Mouse (Mus musculus): ENCODE measurements at regions not wholly inside any gene's neighbourhood (a gene's known extent, or its start where the extent isn't known, plus 50 kb on each side); places are given as distances from the start of the nearest gene placed in this dataset.

- peaks cover 35% of the 10 kb centered on the region for H3K27me3 ChIP-seq (ENCODE audit: control insufficient read depth, insufficient read depth, low read length)
- peak overlapping the region; percentile 33; the same call in 1 of the 2 replicates for H3K9ac ChIP-seq (ENCODE audit: low read length)
- ATAC-seq (replicated peaks; ENCODE audit: low FRiP score): peak; percentile 60
- H3K4me1 ChIP-seq (replicated peaks; ENCODE audit: control insufficient read depth, insufficient read depth, low read length): peaks cover 10% of the 10 kb centered on the region; the same call in 1 of the 2 replicates
- H3K36me3 ChIP-seq (ENCODE audit: control insufficient read depth, insufficient read depth, low read length): no peaks in the 10 kb centered on the region
- H3K4me3 ChIP-seq (ENCODE audit: low read depth, low read length): peak overlapping the region; percentile 30
- no peak overlapping the region for H3K27ac ChIP-seq (ENCODE audit: low read depth, low read length)
- WGBS: under 1% methylated on average over 22 of the region's 22 CpGs
- peak overlapping the region; percentile 66 for H3K4me2 ChIP-seq (ENCODE audit: low read depth, low read length, severe bottlenecking)
- H3K9me3 ChIP-seq (ENCODE audit: control insufficient read depth, low read length): no peaks in the 10 kb centered on the region
- peak; percentile 68 for DNase-seq (ENCODE audit: low spot score)
Observed at GRCm38 (mm10) chr13:116711148-116711865, 314.0 kb downstream of the Parp8 start.

GRCm38 (mm10) chr13:116709671-116710070 lies 315.7 kb downstream of the Parp8 start:
- Histone ChIP-seq H3K9me3 (ENCODE audit: control insufficient read depth, low read length) (no peaks in the 10 kb centered on the region), H3K4me3 (ENCODE audit: low read depth, low read length) (no peak overlapping the region), H3K27me3 (ENCODE audit: control insufficient read depth, insufficient read depth, low read length) (peaks cover 39% of the 10 kb centered on the region), H3K36me3 (ENCODE audit: control insufficient read depth, insufficient read depth, low read length) (no peaks in the 10 kb centered on the region), H3K4me1 (replicated peaks; ENCODE audit: control insufficient read depth, insufficient read depth, low read length) (peaks cover 10% of the 10 kb centered on the region; the same call in 1 of the 2 replicates), H3K9ac (ENCODE audit: low read length) (no peak overlapping the region), H3K27ac (ENCODE audit: low read depth, low read length) (no peak overlapping the region), H3K4me2 (ENCODE audit: low read depth, low read length, severe bottlenecking) (no peak overlapping the region)
- DNase-seq (ENCODE audit: low spot score) (no peak), ATAC-seq (replicated peaks; ENCODE audit: low FRiP score) (no peak)
- WGBS: 11% methylated on average over 6 of the region's 7 CpGs

GRCm38 (mm10) chr13:116708846-116709245 lies 316.5 kb downstream of the Parp8 start:
- H3K9ac ChIP-seq (ENCODE audit: low read length): peak overlapping the region; percentile 39; the same call in 1 of the 2 replicates
- peak overlapping the region; percentile 17 for H3K4me3 ChIP-seq (ENCODE audit: low read depth, low read length)
- H3K9me3 ChIP-seq (ENCODE audit: control insufficient read depth, low read length): no peaks in the 10 kb centered on the region
- peak overlapping the region; percentile 48 for H3K4me2 ChIP-seq (ENCODE audit: low read depth, low read length, severe bottlenecking)
- H3K36me3 ChIP-seq (ENCODE audit: control insufficient read depth, insufficient read depth, low read length): no peaks in the 10 kb centered on the region
- WGBS: under 1% methylated on average over 15 of the region's 16 CpGs
- peak; percentile 59 for DNase-seq (ENCODE audit: low spot score)
- H3K27me3 ChIP-seq (ENCODE audit: control insufficient read depth, insufficient read depth, low read length): peaks cover 39% of the 10 kb centered on the region
- H3K27ac ChIP-seq (ENCODE audit: low read depth, low read length): peak overlapping the region; percentile 34; the same call in 1 of the 2 replicates
- ATAC-seq (replicated peaks; ENCODE audit: low FRiP score): no peak
- H3K4me1 ChIP-seq (replicated peaks; ENCODE audit: control insufficient read depth, insufficient read depth, low read length): peaks cover 10% of the 10 kb centered on the region; the same call in 1 of the 2 replicates

GRCm38 (mm10) chr13:116708456-116708780 lies 316.9 kb downstream of the Parp8 start:
- no peak overlapping the region for H3K9ac ChIP-seq (ENCODE audit: low read length)

GRCm38 (mm10) chr13:116707621-116708455 lies 317.5 kb downstream of the Parp8 start:
- Histone ChIP-seq H3K27me3 (ENCODE audit: control insufficient read depth, insufficient read depth, low read length) (peaks cover 33% of the 10 kb centered on the region; the same call in 1 of the 2 replicates), H3K9ac (ENCODE audit: low read length) (peak overlapping the region; percentile 48), H3K4me3 (ENCODE audit: low read depth, low read length) (peak overlapping the region; percentile 17), H3K27ac (ENCODE audit: low read depth, low read length) (peak overlapping the region; percentile 27; the same call in 1 of the 2 replicates), H3K4me1 (replicated peaks; ENCODE audit: control insufficient read depth, insufficient read depth, low read length) (peaks cover 10% of the 10 kb centered on the region; the same call in 1 of the 2 replicates), H3K9me3 (ENCODE audit: control insufficient read depth, low read length) (no peaks in the 10 kb centered on the region), H3K36me3 (ENCODE audit: control insufficient read depth, insufficient read depth, low read length) (no peaks in the 10 kb centered on the region), H3K4me2 (ENCODE audit: low read depth, low read length, severe bottlenecking) (peak overlapping the region; percentile 48)
- 1% methylated on average over 20 of the region's 20 CpGs for WGBS
- DNase-seq (ENCODE audit: low spot score): peak; percentile 54
- ATAC-seq (replicated peaks; ENCODE audit: low FRiP score): no peak

More at GRCm38 (mm10) chr13:116708456-116708780, 316.9 kb downstream of the Parp8 start:
- H3K27ac ChIP-seq (ENCODE audit: low read depth, low read length): 0 out of 2 replicates have a peak overlapping the region, but pooled peaks have one; percentile 34
- H3K4me1 ChIP-seq (replicated peaks; ENCODE audit: control insufficient read depth, insufficient read depth, low read length): peaks cover 10% of the 10 kb centered on the region; the same call in 1 of the 2 replicates
- no peak for ATAC-seq (replicated peaks; ENCODE audit: low FRiP score)
- H3K9me3 ChIP-seq (ENCODE audit: control insufficient read depth, low read length): no peaks in the 10 kb centered on the region
- H3K36me3 ChIP-seq (ENCODE audit: control insufficient read depth, insufficient read depth, low read length): no peaks in the 10 kb centered on the region
- peak overlapping the region; percentile 17 for H3K4me3 ChIP-seq (ENCODE audit: low read depth, low read length)
- peaks cover 36% of the 10 kb centered on the region for H3K27me3 ChIP-seq (ENCODE audit: control insufficient read depth, insufficient read depth, low read length)
- under 1% methylated on average over 7 of the region's 7 CpGs for WGBS
- peak overlapping the region; percentile 48 for H3K4me2 ChIP-seq (ENCODE audit: low read depth, low read length, severe bottlenecking)
- DNase-seq (ENCODE audit: low spot score): no peak

GRCm38 (mm10) chr13:116706401-116707330 lies 318.7 kb downstream of the Parp8 start:
- Histone ChIP-seq H3K9ac (ENCODE audit: low read length) (no peak overlapping the region), H3K9me3 (ENCODE audit: control insufficient read depth, low read length) (no peaks in the 10 kb centered on the region), H3K27ac (ENCODE audit: low read depth, low read length) (0 out of 2 replicates have a peak overlapping the region, but pooled peaks have one; percentile 18), H3K36me3 (ENCODE audit: control insufficient read depth, insufficient read depth, low read length) (no peaks in the 10 kb centered on the region), H3K4me2 (ENCODE audit: low read depth, low read length, severe bottlenecking) (peak overlapping the region; percentile 71), H3K27me3 (ENCODE audit: control insufficient read depth, insufficient read depth, low read length) (peaks cover 31% of the 10 kb centered on the region; the same call in 1 of the 2 replicates), H3K4me3 (ENCODE audit: low read depth, low read length) (no peak overlapping the region), H3K4me1 (replicated peaks; ENCODE audit: control insufficient read depth, insufficient read depth, low read length) (peaks cover 8% of the 10 kb centered on the region; the same call in 1 of the 2 replicates)
- ATAC-seq (replicated peaks; ENCODE audit: low FRiP score): peak; percentile 63
- peak; percentile 68 for DNase-seq (ENCODE audit: low spot score)
- WGBS: 2% methylated on average over 18 of the region's 18 CpGs

GRCm38 (mm10) chr13:116705611-116706386 lies 319.5 kb downstream of the Parp8 start:
- H3K4me3 ChIP-seq (ENCODE audit: low read depth, low read length): peak overlapping the region; percentile 35
- peaks cover 25% of the 10 kb centered on the region; the same call in 1 of the 2 replicates for H3K27me3 ChIP-seq (ENCODE audit: control insufficient read depth, insufficient read depth, low read length)
- H3K9me3 ChIP-seq (ENCODE audit: control insufficient read depth, low read length): no peaks in the 10 kb centered on the region
- H3K4me1 ChIP-seq (replicated peaks; ENCODE audit: control insufficient read depth, insufficient read depth, low read length): peaks cover 6% of the 10 kb centered on the region; the same call in 1 of the 2 replicates
- peak overlapping the region; percentile 71 for H3K4me2 ChIP-seq (ENCODE audit: low read depth, low read length, severe bottlenecking)
- no peaks in the 10 kb centered on the region for H3K36me3 ChIP-seq (ENCODE audit: control insufficient read depth, insufficient read depth, low read length)
- DNase-seq (ENCODE audit: low spot score) (peak; percentile 75), ATAC-seq (replicated peaks; ENCODE audit: low FRiP score) (peak; percentile 68)
- H3K9ac ChIP-seq (ENCODE audit: low read length): peak overlapping the region; percentile 49
- H3K27ac ChIP-seq (ENCODE audit: low read depth, low read length): 0 out of 2 replicates have a peak overlapping the region, but pooled peaks have one; percentile 0
- WGBS: under 1% methylated on average over 39 of the region's 39 CpGs

Data from forebrain, embryonic 11.5 days (tissue).